Mouse (Mus musculus) cerebellum, postnatal 10 days (tissue): Measurements from ENCODE around the gene Rcsd1.

ENCODE experiments used
- DNase-seq, 2 experiments: peaks; one replicate each; pipeline ENCODE4 v3.0.0; 2021; ENCODE audit warnings: mixed read lengths in 2 of 2

The Rcsd1 gene

GRCm38 (mm10) chr1:165658602-165659001 is 51.0 kb downstream of the Rcsd1 start:
- DNase-seq, result peak; percentile 86 to 90

- DNase-seq, result no peak
Measured at GRCm38 (mm10) chr1:165655482-165655881, 54.1 kb downstream of the Rcsd1 start.

- peak; percentile 39 to 45 for DNase-seq
Measured at GRCm38 (mm10) chr1:165655022-165655421, 54.5 kb downstream of the Rcsd1 start.

- peak; percentile 54 for DNase-seq
Measured at GRCm38 (mm10) chr1:165653126-165653885, 56.3 kb downstream of the Rcsd1 start.

- no peak for DNase-seq
Measured at GRCm38 (mm10) chr1:165652507-165652906, 57.0 kb downstream of the Rcsd1 start.

- DNase-seq, result no peak
Measured at GRCm38 (mm10) chr1:165651158-165651557, 58.4 kb downstream of the Rcsd1 start.

GRCm38 (mm10) chr1:165645102-165645501 is 64.5 kb downstream of the Rcsd1 start:
- DNase-seq, result no peak

- DNase-seq, result no peak
Measured at GRCm38 (mm10) chr1:165643735-165644134, 65.8 kb downstream of the Rcsd1 start.

GRCm38 (mm10) chr1:165642780-165643311 is 66.7 kb downstream of the Rcsd1 start:
- DNase-seq, result peak; percentile 86 to 87

- DNase-seq, result peak; percentile 94 to 98
Measured at GRCm38 (mm10) chr1:165641786-165642771, 67.5 kb downstream of the Rcsd1 start.

GRCm38 (mm10) chr1:165641271-165641771 is 68.2 kb downstream of the Rcsd1 start:
- DNase-seq, result peak; percentile 80 to 90

- no peak for DNase-seq
Measured at GRCm38 (mm10) chr1:165636289-165636688, 73.3 kb downstream of the Rcsd1 start.

- no peak for DNase-seq
Measured at GRCm38 (mm10) chr1:165635055-165635897, 74.3 kb downstream of the Rcsd1 start.

- peak; percentile 100 for DNase-seq
Measured at GRCm38 (mm10) chr1:165634151-165634884, 75.2 kb downstream of the Rcsd1 start, which contains the start of gene Mpzl1. Gene Mpzl1 (minus strand): TSS chr1:165634538.

GRCm38 (mm10) chr1:165633345-165633744 is 76.2 kb downstream of the Rcsd1 start:
- no peak for DNase-seq

GRCm38 (mm10) chr1:165631136-165631535 is 78.4 kb downstream of the Rcsd1 start:
- peak; percentile 69 to 74 for DNase-seq

GRCm38 (mm10) chr1:165629975-165630374 is 79.6 kb downstream of the Rcsd1 start:
- DNase-seq, result peak; percentile 62 to 66

- DNase-seq, result no peak
Measured at GRCm38 (mm10) chr1:165628603-165629002, 81.0 kb downstream of the Rcsd1 start.

- no peak for DNase-seq
Measured at GRCm38 (mm10) chr1:165625896-165626295, 83.7 kb downstream of the Rcsd1 start.

GRCm38 (mm10) chr1:165625058-165625457 is 84.5 kb downstream of the Rcsd1 start:
- no peak for DNase-seq

GRCm38 (mm10) chr1:165618201-165618624 is 91.3 kb downstream of the Rcsd1 start:
- DNase-seq, result peak; percentile 49 to 59
